Mouse (Mus musculus): ENCODE data around the gene D330020A13Rik. TPM values are rescaled to one million over a fixed set of nuclear protein-coding genes. Genes with fewer than 3 reads are reported as not detected.
A peak's percentile ranks its signal among the peaks of the same experiment; 100 is the strongest.

Gene D330020A13Rik
- polyA plus RNA-seq, 1 experiment from 2014 or later = 0.20 TPM

- Histone ChIP-seq H3K4me3 (ENCODE audit: low read depth, low read length) (peak overlapping the region; percentile 0; the same call in 1 of the 2 replicates), H3K27ac (replicated peaks; ENCODE audit: low read depth, low read length) (no peak overlapping the region), H3K27me3 (ENCODE audit: control insufficient read depth, insufficient read depth, low read length) (no peaks in the 10 kb centered on the region), H3K9ac (replicated peaks; ENCODE audit: low read length) (0 out of 2 replicates have a peak overlapping the region, but pooled peaks have one; percentile 30), H3K4me2 (ENCODE audit: low read depth, low read length) (peak overlapping the region; percentile 30), H3K9me3 (replicated peaks; ENCODE audit: control insufficient read depth, low read length) (no peaks in the 10 kb centered on the region), H3K36me3 (replicated peaks; ENCODE audit: control insufficient read depth, insufficient read depth, low read depth, low read length) (no peaks in the 10 kb centered on the region), H3K4me1 (ENCODE audit: control insufficient read depth, insufficient read depth, low read length) (no peaks in the 10 kb centered on the region)
- 16% methylated on average over 16 of the region's 16 CpGs for WGBS
- peak; percentile 57 for DNase-seq (ENCODE audit: low spot score)
- no peak for ATAC-seq (replicated peaks; ENCODE audit: insufficient number of reproducible peaks, low FRiP score, low TSS enrichment, low read depth)
Observed at GRCm38 (mm10) chr6:120302755-120303316, 8.7 kb downstream of the D330020A13Rik start.

GRCm38 (mm10) chr6:120306859-120307594 lies 12.9 kb downstream of the D330020A13Rik start:
- Histone ChIP-seq H3K9ac (replicated peaks; ENCODE audit: low read length) (no peak overlapping the region), H3K4me2 (ENCODE audit: low read depth, low read length) (no peak overlapping the region), H3K36me3 (replicated peaks; ENCODE audit: control insufficient read depth, insufficient read depth, low read depth, low read length) (no peaks in the 10 kb centered on the region), H3K27ac (replicated peaks; ENCODE audit: low read depth, low read length) (no peak overlapping the region), H3K27me3 (ENCODE audit: control insufficient read depth, insufficient read depth, low read length) (no peaks in the 10 kb centered on the region), H3K4me1 (ENCODE audit: control insufficient read depth, insufficient read depth, low read length) (no peaks in the 10 kb centered on the region), H3K4me3 (ENCODE audit: low read depth, low read length) (no peak overlapping the region), H3K9me3 (replicated peaks; ENCODE audit: control insufficient read depth, low read length) (no peaks in the 10 kb centered on the region)
- no peak for DNase-seq (ENCODE audit: low spot score)
- no peak for ATAC-seq (replicated peaks; ENCODE audit: insufficient number of reproducible peaks, low FRiP score, low TSS enrichment, low read depth)
- 69% methylated on average over 3 of the region's 3 CpGs for WGBS

- H3K4me1 ChIP-seq (ENCODE audit: control insufficient read depth, insufficient read depth, low read length) = no peaks in the 10 kb centered on the region
- H3K4me3 ChIP-seq (ENCODE audit: low read depth, low read length) = no peak overlapping the region
- DNase-seq (ENCODE audit: low spot score) = no peak
- H3K36me3 ChIP-seq (replicated peaks; ENCODE audit: control insufficient read depth, insufficient read depth, low read depth, low read length) = no peaks in the 10 kb centered on the region
- WGBS = 82% methylated on average over 9 of the region's 9 CpGs
- no peak overlapping the region for H3K4me2 ChIP-seq (ENCODE audit: low read depth, low read length)
- H3K9ac ChIP-seq (replicated peaks; ENCODE audit: low read length) = no peak overlapping the region
- no peak for ATAC-seq (replicated peaks; ENCODE audit: insufficient number of reproducible peaks, low FRiP score, low TSS enrichment, low read depth)
- no peak overlapping the region for H3K27ac ChIP-seq (replicated peaks; ENCODE audit: low read depth, low read length)
- no peaks in the 10 kb centered on the region for H3K9me3 ChIP-seq (replicated peaks; ENCODE audit: control insufficient read depth, low read length)
- H3K27me3 ChIP-seq (ENCODE audit: control insufficient read depth, insufficient read depth, low read length) = no peaks in the 10 kb centered on the region
Observed at GRCm38 (mm10) chr6:120309338-120309737, 15.2 kb downstream of the D330020A13Rik start.

- Histone ChIP-seq H3K9me3 (replicated peaks; ENCODE audit: control insufficient read depth, low read length) (no peaks in the 10 kb centered on the region), H3K4me3 (ENCODE audit: low read depth, low read length) (no peak overlapping the region), H3K27me3 (ENCODE audit: control insufficient read depth, insufficient read depth, low read length) (no peaks in the 10 kb centered on the region), H3K4me1 (ENCODE audit: control insufficient read depth, insufficient read depth, low read length) (no peaks in the 10 kb centered on the region), H3K27ac (replicated peaks; ENCODE audit: low read depth, low read length) (no peak overlapping the region), H3K9ac (replicated peaks; ENCODE audit: low read length) (no peak overlapping the region), H3K4me2 (ENCODE audit: low read depth, low read length) (no peak overlapping the region), H3K36me3 (replicated peaks; ENCODE audit: control insufficient read depth, insufficient read depth, low read depth, low read length) (no peaks in the 10 kb centered on the region)
- 69% methylated on average over 3 of the region's 3 CpGs for WGBS
- ATAC-seq (replicated peaks; ENCODE audit: insufficient number of reproducible peaks, low FRiP score, low TSS enrichment, low read depth) (no peak), DNase-seq (ENCODE audit: low spot score) (no peak)
Observed at GRCm38 (mm10) chr6:120309787-120310186, 15.6 kb downstream of the D330020A13Rik start.

- ATAC-seq (replicated peaks; ENCODE audit: insufficient number of reproducible peaks, low FRiP score, low TSS enrichment, low read depth) = no peak
- H3K4me1 ChIP-seq (ENCODE audit: control insufficient read depth, insufficient read depth, low read length) = no peaks in the 10 kb centered on the region
- 78% methylated on average over 5 of the region's 5 CpGs for WGBS
- no peak overlapping the region for H3K27ac ChIP-seq (replicated peaks; ENCODE audit: low read depth, low read length)
- H3K4me3 ChIP-seq (ENCODE audit: low read depth, low read length) = no peak overlapping the region
- no peaks in the 10 kb centered on the region for H3K36me3 ChIP-seq (replicated peaks; ENCODE audit: control insufficient read depth, insufficient read depth, low read depth, low read length)
- H3K9ac ChIP-seq (replicated peaks; ENCODE audit: low read length) = no peak overlapping the region
- no peaks in the 10 kb centered on the region for H3K9me3 ChIP-seq (replicated peaks; ENCODE audit: control insufficient read depth, low read length)
- H3K27me3 ChIP-seq (ENCODE audit: control insufficient read depth, insufficient read depth, low read length) = no peaks in the 10 kb centered on the region
- no peak for DNase-seq (ENCODE audit: low spot score)
- H3K4me2 ChIP-seq (ENCODE audit: low read depth, low read length) = no peak overlapping the region
Observed at GRCm38 (mm10) chr6:120312443-120312842, 18.3 kb downstream of the D330020A13Rik start.

- H3K27ac ChIP-seq (replicated peaks; ENCODE audit: low read depth, low read length) = no peak overlapping the region
- ATAC-seq (replicated peaks; ENCODE audit: insufficient number of reproducible peaks, low FRiP score, low TSS enrichment, low read depth) (no peak), DNase-seq (ENCODE audit: low spot score) (no peak)
- no peaks in the 10 kb centered on the region for H3K27me3 ChIP-seq (ENCODE audit: control insufficient read depth, insufficient read depth, low read length)
- H3K9me3 ChIP-seq (replicated peaks; ENCODE audit: control insufficient read depth, low read length) = no peaks in the 10 kb centered on the region
- H3K4me3 ChIP-seq (ENCODE audit: low read depth, low read length) = no peak overlapping the region
- H3K36me3 ChIP-seq (replicated peaks; ENCODE audit: control insufficient read depth, insufficient read depth, low read depth, low read length) = no peaks in the 10 kb centered on the region
- no peak overlapping the region for H3K4me2 ChIP-seq (ENCODE audit: low read depth, low read length)
- no peak overlapping the region for H3K9ac ChIP-seq (replicated peaks; ENCODE audit: low read length)
- WGBS = 83% methylated on average over 11 of the region's 11 CpGs
- H3K4me1 ChIP-seq (ENCODE audit: control insufficient read depth, insufficient read depth, low read length) = no peaks in the 10 kb centered on the region
Observed at GRCm38 (mm10) chr6:120318303-120318940, 24.3 kb downstream of the D330020A13Rik start.

GRCm38 (mm10) chr6:120319129-120319528 lies 25.0 kb downstream of the D330020A13Rik start:
- no peak overlapping the region for H3K4me2 ChIP-seq (ENCODE audit: low read depth, low read length)
- no peaks in the 10 kb centered on the region for H3K9me3 ChIP-seq (replicated peaks; ENCODE audit: control insufficient read depth, low read length)
- ATAC-seq (replicated peaks; ENCODE audit: insufficient number of reproducible peaks, low FRiP score, low TSS enrichment, low read depth) (no peak), DNase-seq (ENCODE audit: low spot score) (no peak)
- H3K4me1 ChIP-seq (ENCODE audit: control insufficient read depth, insufficient read depth, low read length) = no peaks in the 10 kb centered on the region
- no peaks in the 10 kb centered on the region for H3K36me3 ChIP-seq (replicated peaks; ENCODE audit: control insufficient read depth, insufficient read depth, low read depth, low read length)
- no peaks in the 10 kb centered on the region for H3K27me3 ChIP-seq (ENCODE audit: control insufficient read depth, insufficient read depth, low read length)
- no peak overlapping the region for H3K4me3 ChIP-seq (ENCODE audit: low read depth, low read length)
- H3K27ac ChIP-seq (replicated peaks; ENCODE audit: low read depth, low read length) = no peak overlapping the region
- no peak overlapping the region for H3K9ac ChIP-seq (replicated peaks; ENCODE audit: low read length)
- WGBS = 87% methylated on average over 9 of the region's 9 CpGs

GRCm38 (mm10) chr6:120320369-120320768 lies 26.2 kb downstream of the D330020A13Rik start:
- no peaks in the 10 kb centered on the region for H3K9me3 ChIP-seq (replicated peaks; ENCODE audit: control insufficient read depth, low read length)
- H3K4me3 ChIP-seq (ENCODE audit: low read depth, low read length) = no peak overlapping the region
- WGBS = 70% methylated on average over 2 of the region's 2 CpGs
- H3K4me2 ChIP-seq (ENCODE audit: low read depth, low read length) = no peak overlapping the region
- H3K9ac ChIP-seq (replicated peaks; ENCODE audit: low read length) = no peak overlapping the region
- ATAC-seq (replicated peaks; ENCODE audit: insufficient number of reproducible peaks, low FRiP score, low TSS enrichment, low read depth) = no peak
- no peaks in the 10 kb centered on the region for H3K36me3 ChIP-seq (replicated peaks; ENCODE audit: control insufficient read depth, insufficient read depth, low read depth, low read length)
- H3K27me3 ChIP-seq (ENCODE audit: control insufficient read depth, insufficient read depth, low read length) = no peaks in the 10 kb centered on the region
- H3K27ac ChIP-seq (replicated peaks; ENCODE audit: low read depth, low read length) = no peak overlapping the region
- no peaks in the 10 kb centered on the region for H3K4me1 ChIP-seq (ENCODE audit: control insufficient read depth, insufficient read depth, low read length)
- no peak for DNase-seq (ENCODE audit: low spot score)
